In the genomic region with DNA sequence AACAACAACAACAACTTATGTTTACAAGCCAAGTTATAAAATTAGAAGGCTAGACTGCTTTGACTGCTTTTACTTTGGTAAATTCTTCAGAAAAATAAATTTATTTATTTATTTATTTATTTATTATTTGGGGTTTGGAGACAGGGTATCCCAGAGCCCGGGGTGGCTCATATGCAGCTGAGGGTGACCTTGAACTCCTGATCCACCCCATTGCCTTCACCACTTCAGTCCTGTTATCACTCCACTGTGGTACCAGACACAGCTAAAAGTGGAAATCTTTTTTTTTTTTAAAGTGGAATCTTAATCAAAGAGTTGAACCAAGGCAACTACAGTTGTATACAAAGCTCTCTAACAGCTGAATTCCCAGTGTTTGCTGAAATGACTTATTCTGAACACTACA, we compare ENCODE assay signal across 21 mouse cellular contexts.
DNase-seq lines count a peak whose midpoint lies in the region; ATAC-seq and TF ChIP-seq lines count a peak whose summit lies in the region.
"Had no signal": no experiment of that assay in that cellular context is flagged by ENCODE, and none has a peak within 500 bp of the region (broad histone marks: within the 10 kb centered on the region; RNA-seq: fewer than 3 reads in every experiment).

No protein-coding gene starts in this region.

- no peak overlapping the region for H3K9ac ChIP-seq in heart, embryonic 13.5 days
- H3K9ac ChIP-seq in heart, postnatal 0 days (replicated peaks; ENCODE audit: low read depth, low read length), result no peak overlapping the region
- no peak overlapping the region for H3K9ac ChIP-seq in heart, embryonic 11.5 days (ENCODE audit: low read depth, low read length)
- no peak overlapping the region for H3K9ac ChIP-seq in midbrain, postnatal 0 days (replicated peaks; ENCODE audit: low read length, poor library complexity, severe bottlenecking)
- H3K9ac ChIP-seq: embryonic facial prominence, embryonic 12.5 days; embryonic facial prominence, embryonic 15.5 days; forebrain, embryonic 12.5 days; forebrain, embryonic 15.5 days; hindbrain, embryonic 14.5 days had no signal

- no peak overlapping the region for H3K4me2 ChIP-seq in heart, embryonic 13.5 days
- no peak overlapping the region for H3K4me2 ChIP-seq in heart, postnatal 0 days (ENCODE audit: low read depth, low read length)
- H3K4me2 ChIP-seq in heart, embryonic 11.5 days, result no peak overlapping the region
- H3K4me2 ChIP-seq in midbrain, postnatal 0 days (ENCODE audit: low read depth, low read length, poor library complexity, severe bottlenecking), result no peak overlapping the region
- H3K4me2 ChIP-seq: embryonic facial prominence, embryonic 12.5 days; embryonic facial prominence, embryonic 15.5 days; forebrain, embryonic 12.5 days; forebrain, embryonic 15.5 days; hindbrain, embryonic 14.5 days had no signal

- intact Hi-C loops in gastrocnemius, adult 2 months (cut with DNase I), result no loop called here
- intact Hi-C loops in heart, postnatal 14 days (cut with DNase I), result no loop called here

- H3K36me3 ChIP-seq in heart, embryonic 13.5 days, result no peaks in the 10 kb centered on the region
- no peaks in the 10 kb centered on the region for H3K36me3 ChIP-seq in heart, postnatal 0 days (replicated peaks; ENCODE audit: control insufficient read depth, insufficient read depth, low read length)
- no peaks in the 10 kb centered on the region for H3K36me3 ChIP-seq in heart, embryonic 11.5 days (ENCODE audit: control insufficient read depth, insufficient read depth, low read length)
- H3K36me3 ChIP-seq in midbrain, postnatal 0 days (ENCODE audit: insufficient read depth, low read length), result no peaks in the 10 kb centered on the region
- H3K36me3 ChIP-seq: embryonic facial prominence, embryonic 12.5 days; embryonic facial prominence, embryonic 15.5 days; forebrain, embryonic 12.5 days; forebrain, embryonic 15.5 days; hindbrain, embryonic 10.5 days had no signal

- no peak for DNase-seq in gastrocnemius, adult 2 months
- no peak for DNase-seq in gastrocnemius, postnatal 4 days (ENCODE audit: low spot score in 2 of 2)
- DNase-seq in heart, postnatal 14 days, result no peak
- peak; percentile 50 for DNase-seq in heart, postnatal 0 days (ENCODE audit: low spot score)
- no peak for DNase-seq in midbrain, postnatal 0 days (ENCODE audit: low spot score)
- no peak for DNase-seq in kidney, adult 9 months
- DNase-seq: cerebellum, adult 11 months; cerebellum, adult 2 months; cerebellum, adult 9-11 months; cerebellum, postnatal 25 days; kidney, adult 18-20 months had no signal

- no peaks in the 10 kb centered on the region for H3K27me3 ChIP-seq in heart, embryonic 13.5 days (replicated peaks)
- H3K27me3 ChIP-seq in heart, postnatal 0 days (ENCODE audit: control insufficient read depth, insufficient read depth, low read length), result no peaks in the 10 kb centered on the region
- no peaks in the 10 kb centered on the region for H3K27me3 ChIP-seq in heart, embryonic 11.5 days (ENCODE audit: control insufficient read depth, insufficient read depth, low read length)
- H3K27me3 ChIP-seq in midbrain, postnatal 0 days (ENCODE audit: insufficient read depth, low read length), result no peaks in the 10 kb centered on the region
- H3K27me3 ChIP-seq: embryonic facial prominence, embryonic 12.5 days; embryonic facial prominence, embryonic 15.5 days; forebrain, embryonic 12.5 days; forebrain, embryonic 15.5 days had no signal

- H3K9me3 ChIP-seq in heart, embryonic 13.5 days, result no peaks in the 10 kb centered on the region
- H3K9me3 ChIP-seq in heart, postnatal 0 days (replicated peaks; ENCODE audit: control insufficient read depth, low read length), result no peaks in the 10 kb centered on the region
- H3K9me3 ChIP-seq in heart, embryonic 11.5 days (replicated peaks; ENCODE audit: control insufficient read depth, low read length), result no peaks in the 10 kb centered on the region
- no peaks in the 10 kb centered on the region for H3K9me3 ChIP-seq in midbrain, postnatal 0 days (ENCODE audit: low read length)
- H3K9me3 ChIP-seq: embryonic facial prominence, embryonic 12.5 days; embryonic facial prominence, embryonic 15.5 days; forebrain, embryonic 12.5 days; forebrain, embryonic 15.5 days; hindbrain, embryonic 10.5 days had no signal

- TF ChIP-seq CTCF in gastrocnemius, adult 2 months (IDR thresholded peaks at IDR 0.05), result no peak
- TF ChIP-seq CTCF in heart, postnatal 0 days (IDR thresholded peaks at IDR 0.05; ENCODE audit: low read depth), result no peak
- no peak for TF ChIP-seq CTCF in midbrain, postnatal 0 days (IDR thresholded peaks at IDR 0.05)

- H3K4me3 ChIP-seq in gastrocnemius, adult 2 months, result no peak overlapping the region
- H3K4me3 ChIP-seq in heart, embryonic 13.5 days, result no peak overlapping the region
- H3K4me3 ChIP-seq in heart, postnatal 0 days (ENCODE audit: low read depth, low read length), result no peak overlapping the region
- H3K4me3 ChIP-seq in heart, embryonic 11.5 days (ENCODE audit: low read depth, low read length), result no peak overlapping the region
- H3K4me3 ChIP-seq in midbrain, postnatal 0 days (ENCODE audit: low read depth, low read length), result no peak overlapping the region
- H3K4me3 ChIP-seq: embryonic facial prominence, embryonic 12.5 days; embryonic facial prominence, embryonic 15.5 days; erythroblast, embryonic 14.5 days; forebrain, embryonic 12.5 days; forebrain, embryonic 15.5 days; hindbrain, embryonic 10.5 days had no signal

- no peak for ATAC-seq in heart, embryonic 13.5 days (ENCODE audit: extremely low read depth, insufficient number of reproducible peaks, low FRiP score, low TSS enrichment)
- peak; percentile 85 for ATAC-seq in heart, postnatal 0 days (ENCODE audit: insufficient read depth, low read depth)
- ATAC-seq in heart, embryonic 11.5 days (replicated peaks; ENCODE audit: insufficient number of reproducible peaks, low FRiP score, low TSS enrichment), result no peak
- no peak for ATAC-seq in midbrain, postnatal 0 days (ENCODE audit: low FRiP score)
- ATAC-seq: forebrain, embryonic 15.5 days; hindbrain, postnatal 0 days had no signal

- no peak for TF ChIP-seq EP300 in heart, postnatal 0 days (IDR thresholded peaks at IDR 0.05; ENCODE audit: low read depth)

- 44% methylated on average over 1 of the region's 1 CpGs for WGBS in heart, embryonic 13.5 days
- WGBS in heart, postnatal 0 days, result 31% methylated on average over 1 of the region's 1 CpGs
- 41% methylated on average over 1 of the region's 1 CpGs for WGBS in heart, embryonic 11.5 days (ENCODE audit: insufficient replicate concordance)
- WGBS in midbrain, postnatal 0 days, result 89% methylated on average over 1 of the region's 1 CpGs

- H3K27ac ChIP-seq in gastrocnemius, adult 2 months, result peak overlapping the region; percentile 60
- H3K27ac ChIP-seq in heart, embryonic 13.5 days (replicated peaks), result peak overlapping the region; percentile 66
- peak overlapping the region; percentile 70; the same call in 1 of the 2 replicates for H3K27ac ChIP-seq in heart, postnatal 0 days (ENCODE audit: low read depth)
- no peak overlapping the region for H3K27ac ChIP-seq in heart, embryonic 11.5 days (ENCODE audit: low read depth, low read length)
- H3K27ac ChIP-seq in midbrain, postnatal 0 days (ENCODE audit: low read depth, low read length), result no peak overlapping the region
- H3K27ac ChIP-seq: embryonic facial prominence, embryonic 12.5 days; embryonic facial prominence, embryonic 15.5 days; forebrain, embryonic 12.5 days; forebrain, embryonic 15.5 days; hindbrain, embryonic 10.5 days; hindbrain, embryonic 14.5 days; hindbrain, postnatal 0 days had no signal

- H3K4me1 ChIP-seq in heart, embryonic 13.5 days, result peaks cover 41% of the 10 kb centered on the region
- H3K4me1 ChIP-seq in heart, postnatal 0 days (ENCODE audit: control insufficient read depth, insufficient read depth), result peaks cover 16% of the 10 kb centered on the region
- H3K4me1 ChIP-seq in heart, embryonic 11.5 days (ENCODE audit: control insufficient read depth, insufficient read depth, low read length), result peaks cover 15% of the 10 kb centered on the region
- no peaks in the 10 kb centered on the region for H3K4me1 ChIP-seq in midbrain, postnatal 0 days (ENCODE audit: insufficient read depth, low read length)
- H3K4me1 ChIP-seq: forebrain, embryonic 15.5 days had no signal

Comparison
In these comparisons a context has a peak if more than half of its experiments do, and no peak if none do; other contexts are left out.
1. H3K27ac ChIP-seq: peak in gastrocnemius, adult 2 months (single experiment), heart, embryonic 13.5 days (single experiment) and heart, postnatal 0 days (single experiment); none in heart, embryonic 11.5 days (single experiment) and midbrain, postnatal 0 days (single experiment).